Mouse (Mus musculus): Measurements from ENCODE around the gene Grasp.

DNA sequence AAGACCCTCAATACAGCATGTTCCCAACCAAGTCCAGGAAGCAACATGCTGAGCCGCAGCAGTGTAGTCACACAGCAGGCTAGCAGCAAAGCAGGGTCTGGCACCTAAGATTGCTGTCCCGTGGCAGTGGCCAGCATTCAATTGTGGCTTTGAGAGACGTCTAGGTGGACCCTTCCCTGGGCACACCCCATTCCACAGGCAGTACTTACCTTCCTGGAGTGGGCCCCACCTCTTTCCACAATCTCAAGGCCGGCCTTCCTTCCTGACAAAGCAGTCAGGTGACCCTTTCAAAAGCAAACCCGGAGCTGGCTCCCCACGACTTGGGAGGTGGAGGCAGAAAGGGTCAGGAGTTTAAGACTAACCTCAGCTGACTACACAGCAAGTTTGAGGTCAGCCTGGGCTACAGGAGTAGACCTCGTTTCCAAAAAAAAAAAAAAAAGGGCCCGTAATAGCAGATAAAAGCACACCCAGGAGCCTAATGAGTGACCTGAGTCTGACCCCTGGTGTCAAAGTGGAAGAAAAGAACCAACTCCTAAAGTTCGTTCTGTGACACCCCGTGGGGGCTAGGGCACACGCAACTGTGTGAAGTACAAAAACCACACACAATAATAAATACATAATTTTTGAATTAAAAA lies 9.8 kb downstream of the Grasp start:
- no peak for TF ChIP-seq CTCF (IDR thresholded peaks at IDR 0.05; ENCODE audit: insufficient read depth, low read length)
- peak; percentile 67; the same call in 1 of the 2 replicates for TF ChIP-seq POLR2A (IDR thresholded peaks at IDR 0.05; ENCODE audit: borderline replicate concordance, extremely low read depth, low read depth, low read length)

Measured in lung, adult 2 months (tissue).